Mouse (Mus musculus) myocyte (in vitro differentiated cells): ENCODE measurements around the gene Fam81a.

Source experiments
- CEBPB ChIP-seq: IDR thresholded peaks from 2 replicates; pipeline ENCODE4 v1.6.1; 2011; ENCODE audit warnings: mild to moderate bottlenecking, moderate library complexity; ENCODE audit not compliant: poor library complexity, insufficient read depth, severe bottlenecking
- E2F4 ChIP-seq: IDR thresholded peaks from one replicate; pipeline ENCODE4 v1.6.1; 2011; ENCODE audit warnings: mild to moderate bottlenecking, control low read depth, moderate library complexity; ENCODE audit not compliant: insufficient read depth
- MYOG ChIP-seq, 3 experiments: IDR thresholded peaks; one replicate each; pipeline ENCODE4 v1.6.1; 2011; ENCODE audit warnings: control low read depth in 2 of 3, low read depth in 2 of 3, mild to moderate bottlenecking in 2 of 3; ENCODE audit not compliant: insufficient read length in 2 of 3, control insufficient read depth in 1 of 3, insufficient read depth in 1 of 3
- POLR2A ChIP-seq: IDR thresholded peaks from one replicate; pipeline ENCODE4 v1.6.1; 2011; ENCODE audit warnings: low read depth, mild to moderate bottlenecking, control low read depth, moderate library complexity; ENCODE audit not compliant: insufficient read length
- POLR2AphosphoS2 ChIP-seq: IDR thresholded peaks from one replicate; pipeline ENCODE4 v1.6.1; 2011; ENCODE audit warnings: low read depth, control low read depth; ENCODE audit not compliant: insufficient read length
- REST ChIP-seq: IDR thresholded peaks from one replicate; pipeline ENCODE4 v1.6.1; 2011; ENCODE audit warnings: mild to moderate bottlenecking, control low read depth, moderate library complexity; ENCODE audit not compliant: insufficient read depth, insufficient read length
- TCF12 ChIP-seq: IDR thresholded peaks from one replicate; pipeline ENCODE4 v1.6.1; 2011; ENCODE audit warnings: mild to moderate bottlenecking, control low read depth; ENCODE audit not compliant: poor library complexity, insufficient read depth, severe bottlenecking
- USF1 ChIP-seq: IDR thresholded peaks from one replicate; pipeline ENCODE4 v1.6.1; 2011; ENCODE audit warnings: low read depth, mild to moderate bottlenecking, control low read depth, moderate library complexity

DNA sequence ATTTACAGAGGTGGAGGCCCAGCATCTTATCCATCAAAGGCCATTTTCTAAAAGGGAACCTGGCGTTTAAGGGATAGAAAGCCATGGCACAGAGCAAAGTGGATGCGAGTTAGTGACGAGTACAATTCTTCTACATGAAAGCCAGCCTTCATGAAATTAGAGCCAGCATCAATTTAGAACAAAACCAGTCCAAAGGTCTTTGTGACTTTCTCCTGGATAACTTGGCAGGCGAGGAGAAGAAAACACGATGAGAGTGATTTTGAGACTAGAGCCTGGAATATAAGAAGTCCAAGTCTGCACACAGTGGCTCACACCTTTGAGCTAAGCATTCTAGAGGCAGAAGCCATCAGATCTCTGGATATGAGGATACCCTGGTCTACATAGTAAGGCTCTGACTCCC, 4.4 kb downstream of the Fam81a start:
- TF ChIP-seq POLR2A = no peak
- TF ChIP-seq MYOG (IDR thresholded peaks at IDR 0.05; ENCODE audit: control insufficient read depth in 1 of 3, insufficient read depth in 1 of 3, insufficient read length in 2 of 3, low read depth in 2 of 3) = no peak
- TF ChIP-seq REST = no peak
- no peak for TF ChIP-seq E2F4
- no peak for TF ChIP-seq POLR2AphosphoS2
- TF ChIP-seq USF1 = no peak
- TF ChIP-seq TCF12 = no peak
- no peak for TF ChIP-seq CEBPB
